Mouse (Mus musculus): ENCODE results near the gene Rp9.

Rp9 gene

DNA sequence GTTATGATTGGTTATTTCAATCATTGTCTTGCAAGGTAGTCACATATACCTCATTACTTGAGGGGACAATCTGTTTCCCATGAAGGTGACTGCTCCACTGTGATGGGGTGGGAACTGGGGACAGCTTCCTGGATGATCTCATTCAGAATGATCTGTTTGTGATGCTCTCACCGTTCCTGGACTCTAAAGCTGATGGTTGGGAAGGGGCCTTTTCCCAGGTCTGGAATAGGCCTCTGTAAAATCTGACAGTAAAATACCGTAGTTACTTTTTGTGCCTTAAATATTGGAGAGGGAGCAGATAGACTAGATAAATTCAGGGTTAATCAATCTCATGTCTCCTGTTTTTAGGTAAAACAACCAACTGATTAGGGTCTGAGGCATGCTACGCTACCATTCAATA, at the start of gene Rp9:
Rp9 (minus strand) TSS at position 101 of the 400 bp plus-strand sequence.
- no peak for DNase-seq (ENCODE audit: low read depth)

DNA sequence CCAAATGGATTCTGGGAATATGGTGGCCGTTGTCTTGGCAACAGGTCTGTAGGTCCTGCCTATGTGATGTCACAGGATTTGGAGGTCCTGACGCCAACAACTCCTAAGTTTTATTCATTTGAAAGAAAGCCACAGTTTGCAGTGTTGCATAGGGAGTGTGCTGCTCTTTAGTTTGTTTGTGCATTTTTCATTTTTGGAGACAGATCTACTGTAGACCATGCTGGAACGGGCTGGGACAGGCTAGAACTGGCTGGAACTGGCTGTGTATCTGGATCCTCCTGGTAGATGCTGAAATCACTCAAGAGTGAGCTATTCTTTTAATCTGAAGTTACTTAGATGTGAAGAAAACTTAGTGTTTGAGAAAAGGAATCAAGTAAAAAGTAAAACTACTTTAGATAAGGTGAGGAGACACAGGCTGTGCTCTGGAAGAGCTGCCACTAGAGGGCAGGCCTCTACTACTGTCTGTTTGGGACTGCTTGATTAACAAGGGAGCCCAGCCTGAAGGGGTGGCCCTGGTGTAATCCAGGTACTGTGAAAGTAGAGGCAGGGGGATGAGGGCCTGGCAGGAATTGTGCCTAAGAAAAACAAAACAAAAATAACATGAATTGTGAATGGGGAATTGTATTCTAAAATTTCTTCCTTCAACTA, 49.0 kb upstream of the Rp9 start:
- DNase-seq (ENCODE audit: low read depth): peak; percentile 48

DNA sequence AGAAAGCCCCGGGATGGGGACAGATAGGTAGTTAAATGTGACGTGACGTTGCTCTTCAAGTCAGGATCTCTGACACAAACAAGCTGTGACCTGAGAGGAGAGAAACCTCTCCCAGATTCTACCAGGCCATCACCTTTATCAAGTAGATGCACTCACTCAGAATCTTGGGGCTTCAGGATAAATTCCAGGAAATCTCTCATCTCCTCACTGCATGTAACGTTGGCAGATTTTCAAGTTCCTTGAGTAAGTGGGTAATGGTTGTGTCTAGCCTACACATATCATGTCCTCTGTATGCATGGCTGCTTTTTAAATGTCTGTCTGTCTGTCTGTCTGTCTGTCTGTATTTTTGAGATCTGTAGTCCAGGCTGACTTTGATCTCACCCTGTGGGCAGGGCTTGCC, 45.5 kb upstream of the Rp9 start:
- DNase-seq (ENCODE audit: low read depth): peak; percentile 25

DNA sequence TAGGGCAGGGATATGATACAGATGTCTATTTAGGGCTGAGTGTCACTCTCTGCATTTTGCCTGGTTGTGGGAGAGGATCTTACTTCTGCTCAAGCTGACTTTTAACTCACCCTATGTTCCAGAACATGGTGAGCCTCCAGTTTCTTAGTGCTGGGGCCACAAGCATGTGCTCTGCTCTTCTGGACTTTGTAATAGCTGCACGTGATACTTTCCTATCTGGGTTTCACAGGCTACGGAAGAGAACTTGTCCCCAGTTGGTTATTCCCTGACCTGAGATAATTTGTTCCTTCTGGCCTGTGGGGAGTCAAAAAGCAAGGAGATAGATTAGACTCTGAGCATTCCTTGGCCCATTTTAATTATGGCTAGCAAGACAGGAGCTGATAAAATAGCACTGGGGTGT, 36.0 kb upstream of the Rp9 start:
- DNase-seq (ENCODE audit: low read depth): no peak

DNA sequence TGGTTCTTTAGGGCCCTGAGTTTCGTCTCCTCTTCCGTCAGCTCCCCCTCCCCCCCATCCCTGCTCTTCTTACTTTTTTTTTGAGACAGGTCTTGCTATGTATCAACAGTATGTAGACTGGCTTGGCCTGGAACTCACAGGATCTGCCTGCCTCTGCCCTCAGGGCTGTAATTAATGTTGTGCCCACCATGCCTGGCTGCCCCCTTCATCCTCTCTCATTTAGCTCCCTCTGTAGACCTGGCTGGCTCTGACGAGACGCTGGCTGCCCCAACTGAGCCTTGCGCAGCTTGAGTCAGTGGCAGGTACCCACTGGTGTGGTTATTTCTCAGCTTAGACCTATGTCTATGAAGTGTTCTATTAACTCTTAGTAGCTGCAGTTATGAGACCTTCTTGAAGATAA, 34.0 kb upstream of the Rp9 start:
- no peak for DNase-seq (ENCODE audit: low read depth)

DNA sequence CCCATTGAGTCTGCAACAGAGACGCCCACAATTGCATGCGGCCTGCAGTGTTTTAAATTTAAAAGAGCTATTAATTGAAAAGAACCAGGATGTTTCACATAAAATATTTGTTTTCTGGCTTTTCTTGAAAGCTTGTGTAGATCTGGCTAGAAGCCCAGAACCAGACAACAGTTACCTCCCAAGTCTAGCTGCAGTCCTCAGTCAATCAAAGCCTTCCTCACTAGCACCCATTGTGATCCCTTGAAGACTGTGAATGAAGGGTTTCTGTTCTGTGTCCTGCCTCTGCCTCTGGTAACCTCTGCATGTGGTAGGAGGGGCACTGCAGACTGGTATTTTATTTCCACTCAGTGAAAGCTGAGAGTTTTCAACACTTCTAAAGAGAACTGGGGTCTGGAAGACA, 33.4 kb upstream of the Rp9 start:
- no peak for DNase-seq (ENCODE audit: low read depth)

DNA sequence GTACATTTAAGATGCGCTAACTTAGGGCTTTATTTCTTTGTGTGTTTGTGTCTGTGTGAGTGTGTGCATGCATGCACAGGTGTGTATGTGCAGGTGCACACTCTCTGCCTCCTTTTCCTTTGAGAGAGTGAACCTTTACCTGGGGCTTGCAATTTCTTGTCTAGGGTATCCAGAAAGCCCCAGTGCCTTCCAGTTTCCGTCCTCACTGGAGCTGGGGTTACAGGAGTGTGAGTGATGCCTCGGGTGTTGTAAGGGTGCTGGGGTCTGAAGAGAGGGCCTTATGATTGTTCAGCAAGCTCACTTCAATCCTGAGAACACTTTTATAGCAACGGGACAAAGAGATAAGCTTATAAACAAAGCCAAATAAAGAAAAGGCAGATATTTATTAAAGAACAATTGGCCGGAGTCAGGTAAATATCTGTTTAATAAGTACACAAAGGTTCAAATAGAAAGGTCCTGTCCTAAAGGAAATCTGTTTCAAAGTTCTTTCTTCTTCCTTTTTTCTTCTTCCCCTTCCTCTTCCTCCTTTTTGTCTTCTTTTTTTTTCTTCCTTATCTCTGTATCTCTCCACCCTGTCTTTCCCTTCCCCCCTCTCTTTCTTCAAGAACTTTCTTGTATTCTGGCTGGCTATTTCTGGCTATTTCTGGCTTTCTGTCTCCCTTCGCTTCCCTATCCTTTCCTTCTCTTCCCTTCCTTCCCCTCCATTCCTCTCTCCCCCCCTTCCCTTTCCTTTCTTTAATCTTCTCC, 27.7 kb upstream of the Rp9 start:
- no peak for DNase-seq (ENCODE audit: low read depth)

DNA sequence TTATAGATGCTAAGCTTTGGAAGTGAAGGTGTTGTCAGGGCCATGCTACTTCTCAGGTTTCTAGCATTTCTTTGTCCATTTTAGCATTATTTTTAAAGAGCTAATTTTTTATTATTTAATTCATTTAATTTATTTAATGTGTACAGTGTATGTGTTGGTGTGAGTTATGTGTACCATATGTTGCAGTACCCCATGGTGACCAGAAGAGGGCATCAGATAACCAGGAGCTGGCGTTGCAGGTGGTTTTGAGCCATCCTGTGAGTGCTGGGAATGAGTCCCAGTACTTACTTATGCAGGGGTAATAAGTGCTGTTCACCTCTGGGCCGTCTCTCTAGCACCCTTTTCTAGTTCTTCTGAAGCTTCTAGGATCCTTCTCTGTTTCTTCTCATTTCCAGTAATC, 25.6 kb upstream of the Rp9 start:
- DNase-seq (ENCODE audit: low read depth): no peak

DNA sequence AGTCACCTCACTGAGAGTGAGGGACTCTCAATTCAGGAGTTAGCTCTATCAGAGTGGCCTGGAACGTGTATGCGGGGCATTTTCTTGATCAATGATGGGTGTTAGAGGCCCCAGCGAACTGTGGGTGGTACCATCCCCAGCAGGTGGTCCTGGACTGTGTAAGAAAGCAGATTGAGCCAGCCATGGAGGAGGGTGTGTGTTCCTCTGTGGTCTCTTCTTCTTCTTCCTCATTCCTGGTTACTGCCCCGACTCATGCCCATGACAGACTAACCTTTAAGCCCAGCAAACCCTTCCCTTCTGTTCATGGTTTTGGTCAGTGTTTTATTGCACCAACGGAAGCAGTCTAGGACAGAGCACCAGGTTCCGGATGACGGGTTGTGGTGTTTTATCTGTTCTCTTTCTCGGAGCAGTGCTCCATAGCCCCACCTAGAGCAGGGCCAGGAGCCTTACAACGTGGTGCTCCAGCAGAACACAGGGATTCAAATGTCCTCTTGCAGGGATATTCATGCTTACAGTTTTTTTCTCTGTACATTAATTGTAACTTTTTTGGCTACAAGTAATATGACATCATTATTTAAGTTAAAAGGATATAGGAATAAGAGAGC, 24.8 kb upstream of the Rp9 start:
- DNase-seq (ENCODE audit: low read depth): no peak

DNA sequence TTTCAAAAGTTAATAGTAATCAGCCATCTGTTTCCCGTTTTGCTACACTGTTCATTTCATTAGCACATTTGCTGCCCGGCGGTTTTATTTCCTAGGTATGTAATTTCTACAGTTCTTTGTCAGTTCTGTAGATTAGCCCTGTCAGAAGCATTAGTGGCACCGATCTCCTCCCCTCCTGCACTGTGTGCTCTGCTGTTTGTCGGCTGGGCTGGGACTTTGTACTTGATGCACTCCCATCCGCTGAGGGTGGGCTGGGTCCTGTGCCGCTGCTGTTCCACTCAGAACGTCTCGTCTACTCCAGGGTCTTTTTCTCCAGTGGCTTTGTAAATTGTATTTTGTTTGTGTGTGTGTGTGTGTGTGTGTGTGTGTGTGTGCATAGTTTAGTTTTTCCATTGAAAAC, 19.4 kb upstream of the Rp9 start:
- DNase-seq (ENCODE audit: low read depth): no peak

DNA sequence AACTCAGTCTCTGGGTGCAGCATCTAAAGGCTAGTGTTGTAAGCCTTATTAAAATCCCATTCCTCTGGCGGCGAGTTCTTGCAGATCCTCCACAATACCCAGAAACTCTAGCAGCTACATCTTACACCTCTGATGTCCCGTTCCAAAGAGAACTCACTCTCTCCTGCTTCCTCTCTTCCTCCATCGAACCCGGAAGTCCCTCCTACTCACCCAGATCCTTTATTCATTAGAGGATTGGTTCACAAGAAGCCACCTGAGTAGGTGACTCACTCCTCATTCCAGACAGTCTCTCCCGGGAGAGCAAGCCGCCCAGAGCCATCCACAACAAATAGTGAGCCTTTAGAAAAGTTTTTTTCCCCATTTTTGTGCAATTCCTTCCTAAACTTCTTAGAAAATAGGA, 16.7 kb upstream of the Rp9 start:
- no peak for DNase-seq (ENCODE audit: low read depth)

DNA sequence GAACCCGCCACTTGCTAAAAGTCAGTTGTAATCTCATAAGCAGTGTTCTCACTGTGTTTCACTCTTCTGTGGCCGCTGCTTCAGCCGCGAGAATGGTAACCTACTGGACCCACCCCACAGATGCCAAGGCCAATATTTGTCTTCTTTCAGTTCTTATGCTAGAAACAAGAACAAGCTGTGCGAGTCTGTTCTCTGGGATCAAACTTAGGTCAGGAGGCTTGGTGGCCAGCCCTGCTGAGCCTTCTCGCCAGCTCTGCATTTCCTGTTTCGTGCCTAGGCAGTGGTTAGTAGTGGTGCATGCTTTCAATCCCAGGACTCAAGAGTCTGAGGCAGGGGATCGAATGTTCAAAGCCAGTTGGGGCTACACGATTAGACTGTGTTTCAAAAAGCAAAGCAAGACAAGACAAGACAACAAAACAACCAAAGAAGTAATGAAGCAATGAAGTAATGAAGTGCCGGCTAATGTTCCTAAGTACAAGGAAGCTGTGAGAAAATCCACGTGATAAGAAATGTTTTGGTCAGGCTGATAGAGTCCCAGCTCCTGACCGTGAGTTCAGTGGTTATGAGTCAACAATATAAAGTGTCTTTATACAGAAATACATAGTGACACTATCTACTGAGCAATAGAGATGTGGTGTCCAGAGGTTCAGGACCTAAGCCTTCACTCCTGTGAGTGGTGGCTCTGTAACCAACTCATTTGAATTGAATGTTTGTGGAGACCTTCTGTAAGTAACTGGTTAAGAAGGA, 15.2 kb upstream of the Rp9 start:
- no peak for DNase-seq (ENCODE audit: low read depth)

DNA sequence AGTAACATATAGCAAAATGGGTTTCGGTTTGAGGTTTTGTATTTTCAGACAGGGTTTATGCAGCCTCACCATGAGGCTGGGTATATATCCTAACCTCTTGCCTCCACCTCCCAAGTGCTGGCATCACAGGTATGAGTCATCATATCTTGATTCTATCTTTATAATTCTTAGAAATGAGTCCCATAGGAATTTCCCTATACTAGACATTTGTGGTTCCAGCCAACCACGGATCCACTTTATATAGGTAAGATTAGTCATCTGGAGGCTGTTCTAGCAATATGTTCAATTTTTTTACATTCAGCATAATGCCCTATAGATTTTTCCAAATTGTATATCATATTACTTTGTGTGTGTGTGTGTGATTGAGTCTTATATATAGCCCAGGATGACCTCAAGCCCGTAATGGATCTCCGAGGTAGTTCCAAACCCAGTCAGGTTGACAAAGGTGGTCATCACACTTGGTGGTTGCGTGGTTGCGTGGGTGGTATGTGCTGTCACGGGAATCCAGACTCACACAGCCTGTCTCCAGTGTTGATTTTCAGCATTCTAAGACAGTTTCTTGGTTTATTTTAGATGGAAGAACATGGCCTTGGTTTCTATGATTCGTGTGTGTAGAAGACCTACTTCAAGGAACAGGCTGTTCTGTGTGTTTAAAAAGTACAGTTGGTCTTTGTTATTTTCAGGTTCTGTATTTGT, 14.5 kb upstream of the Rp9 start:
- no peak for DNase-seq (ENCODE audit: low read depth)

DNA sequence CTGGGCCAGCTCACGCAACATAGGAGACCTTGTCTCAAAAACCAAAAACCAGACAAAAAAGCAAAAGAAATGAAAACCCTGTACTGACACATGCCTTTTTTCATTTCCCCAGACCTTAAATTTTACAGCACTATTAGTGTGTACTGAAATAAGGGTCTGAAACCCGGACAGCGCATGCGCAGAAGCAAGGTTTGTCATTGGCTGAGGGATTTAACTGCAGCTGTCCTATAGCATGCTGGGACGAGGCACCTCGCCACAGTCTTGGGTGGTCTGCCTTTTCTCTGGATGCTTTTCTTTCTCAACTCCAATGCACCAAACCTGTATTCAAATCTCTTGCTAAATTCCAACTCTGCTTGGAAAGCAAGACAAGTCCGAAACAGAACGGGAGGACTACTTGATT, 9.4 kb upstream of the Rp9 start:
- no peak for DNase-seq (ENCODE audit: low read depth)

DNA sequence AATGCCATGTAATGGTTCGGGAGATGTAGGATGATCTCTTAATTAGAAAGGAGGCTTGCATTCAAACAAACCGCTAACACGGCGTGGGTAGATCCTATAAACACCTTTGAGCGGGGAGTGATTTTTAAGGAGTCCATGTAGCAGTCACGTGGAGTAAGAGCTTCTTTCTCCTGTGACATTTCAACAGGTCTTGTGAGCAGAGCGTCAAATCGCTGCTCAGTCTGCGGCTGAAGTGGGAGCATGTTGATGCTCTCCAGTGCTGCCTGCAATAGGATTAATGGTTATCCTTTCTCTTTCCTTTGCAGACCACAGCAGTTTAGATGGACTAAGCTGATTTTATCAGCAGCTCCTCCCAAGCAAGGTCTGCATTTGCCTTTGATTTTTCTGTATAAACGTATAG, 6.7 kb upstream of the Rp9 start:
- peak; percentile 9 for DNase-seq (ENCODE audit: low read depth)

DNA sequence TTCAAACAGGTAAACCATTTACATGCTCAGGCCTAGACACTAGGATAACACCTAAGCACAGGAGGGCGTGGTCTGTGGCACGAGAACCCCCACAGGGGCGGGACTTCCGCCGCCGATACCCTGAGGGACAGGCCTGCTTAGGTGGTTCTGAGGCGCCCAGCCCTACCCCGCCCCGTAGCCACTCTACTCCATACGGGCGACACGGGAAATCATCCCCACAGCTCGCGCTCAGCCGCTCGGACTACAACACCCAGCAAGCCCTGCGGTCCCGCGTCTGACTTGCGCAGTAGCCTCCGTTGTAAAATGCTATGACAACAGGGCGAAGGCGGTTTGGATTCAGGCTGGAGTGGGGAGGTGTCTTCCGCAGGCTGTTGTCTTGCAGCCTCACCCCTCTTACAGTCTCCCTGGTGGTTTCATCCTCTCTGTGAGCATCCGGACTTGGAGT, 5.9 kb upstream of the Rp9 start, which contains the start of gene Bbs9:
Bbs9 (plus strand) TSS at position 292 of the 445 bp plus-strand sequence.
- DNase-seq (ENCODE audit: low read depth): peak; percentile 86

DNA sequence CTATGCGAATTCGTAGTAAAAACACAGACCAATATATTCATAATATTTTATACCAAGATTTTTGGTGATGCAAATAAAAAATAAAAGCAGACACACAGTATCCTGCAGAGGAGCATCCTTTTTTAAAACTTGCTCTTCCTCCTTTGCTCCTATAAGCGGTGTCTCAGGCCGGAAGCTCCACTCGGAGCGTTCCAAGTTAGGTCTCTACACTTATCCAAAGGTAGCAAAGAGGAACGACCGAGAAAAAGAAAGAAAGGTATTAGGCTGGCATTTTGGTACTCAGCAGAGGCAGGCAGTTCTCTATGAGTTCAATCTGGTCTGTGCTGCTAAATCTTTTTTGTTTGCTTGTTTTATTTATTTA, 664 bp downstream of the Rp9 start:
- DNase-seq (ENCODE audit: low read depth): no peak

DNA sequence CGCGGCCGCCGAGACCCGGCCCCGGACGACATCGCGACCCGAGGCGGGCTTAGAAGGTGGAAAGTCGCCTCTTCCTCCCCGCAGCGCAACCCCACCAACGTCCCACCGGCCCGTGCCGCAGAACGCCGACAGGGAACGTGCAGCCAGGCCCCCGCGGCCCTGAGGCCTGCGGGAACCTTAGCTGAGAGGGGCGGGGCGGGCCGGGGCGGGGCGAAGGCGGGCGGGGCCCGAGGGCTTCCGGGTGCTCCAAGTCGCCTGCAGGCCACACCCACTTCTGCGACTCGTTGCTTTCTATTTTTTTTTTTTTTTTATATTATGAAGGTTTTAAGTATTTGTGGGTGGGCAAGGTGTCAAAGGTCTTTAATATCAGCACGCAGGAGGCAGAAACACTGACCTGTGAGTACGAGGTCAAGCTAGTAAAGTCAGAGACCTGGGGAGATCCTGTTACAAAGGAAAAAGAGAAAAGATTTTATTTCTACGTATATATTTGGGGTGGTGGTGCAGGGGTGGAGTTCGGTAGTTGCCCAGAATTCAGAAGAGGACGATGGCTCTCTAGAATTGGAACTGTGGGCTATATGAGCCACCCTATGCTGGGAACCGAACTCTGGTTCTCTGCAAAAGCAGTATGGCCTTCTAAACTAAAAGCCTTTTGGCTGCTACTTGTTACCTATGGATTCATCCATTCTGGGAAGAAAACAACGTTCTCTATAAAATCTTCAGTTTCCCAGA, 1.2 kb downstream of the Rp9 start:
- peak; percentile 71 for DNase-seq (ENCODE audit: low read depth)

DNA sequence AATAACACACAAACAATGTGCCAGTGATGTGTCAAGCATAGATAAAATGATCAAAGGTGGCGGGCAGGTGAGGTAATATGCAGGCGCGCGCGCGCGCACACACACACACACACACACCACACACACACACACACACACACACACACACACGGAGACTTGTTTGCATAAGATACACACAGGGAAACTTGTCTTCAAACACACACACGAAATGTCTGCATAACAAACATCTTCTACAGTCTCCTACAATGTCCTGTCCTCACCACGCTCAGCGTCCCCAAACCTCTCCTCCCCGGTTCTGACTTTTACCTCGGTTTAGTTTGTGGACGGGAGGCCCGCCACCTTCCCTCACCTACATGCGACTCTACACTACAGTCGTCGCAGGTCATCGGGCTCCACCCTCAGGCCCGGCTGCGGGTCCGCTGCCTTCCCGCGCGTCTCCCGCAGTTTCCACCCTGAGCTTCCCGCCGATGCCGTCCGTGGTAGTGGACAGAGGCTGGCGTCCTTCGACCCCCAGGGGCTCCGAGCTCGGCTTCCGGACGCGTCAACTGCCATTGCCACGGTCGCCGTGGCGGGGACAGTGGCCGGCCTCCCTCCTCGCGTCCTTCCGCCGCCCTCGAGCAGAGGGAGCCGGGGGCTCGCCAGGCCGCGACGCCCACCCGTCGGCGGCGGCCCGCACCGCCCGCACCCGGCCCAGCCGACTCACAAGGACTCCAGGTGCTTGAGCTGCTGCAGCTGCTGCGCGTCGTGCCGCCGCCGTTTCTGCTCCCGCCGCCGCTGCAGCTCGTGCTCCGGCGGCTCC, 2.0 kb downstream of the Rp9 start:
- DNase-seq (ENCODE audit: low read depth): peak; percentile 38

DNA sequence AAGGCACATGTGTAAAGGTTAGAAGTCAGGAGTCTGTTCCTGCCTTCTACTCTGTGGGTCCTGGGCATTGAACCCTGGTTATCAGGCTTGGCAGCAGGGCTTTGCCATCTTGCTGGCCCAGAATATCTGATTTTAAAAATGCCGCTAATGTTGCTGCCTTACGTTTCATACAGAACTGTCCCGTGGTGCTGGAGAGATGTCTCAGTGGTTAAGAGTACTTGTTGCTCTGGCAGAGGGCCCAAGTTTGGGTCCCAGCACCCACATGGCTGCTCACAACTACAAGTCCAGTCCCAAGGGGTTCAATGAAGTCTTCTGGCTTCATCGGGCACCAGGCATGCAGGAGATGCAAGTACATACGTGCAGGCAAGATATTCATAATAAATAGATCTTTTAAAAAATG, 3.3 kb downstream of the Rp9 start:
- DNase-seq (ENCODE audit: low read depth): no peak

DNA sequence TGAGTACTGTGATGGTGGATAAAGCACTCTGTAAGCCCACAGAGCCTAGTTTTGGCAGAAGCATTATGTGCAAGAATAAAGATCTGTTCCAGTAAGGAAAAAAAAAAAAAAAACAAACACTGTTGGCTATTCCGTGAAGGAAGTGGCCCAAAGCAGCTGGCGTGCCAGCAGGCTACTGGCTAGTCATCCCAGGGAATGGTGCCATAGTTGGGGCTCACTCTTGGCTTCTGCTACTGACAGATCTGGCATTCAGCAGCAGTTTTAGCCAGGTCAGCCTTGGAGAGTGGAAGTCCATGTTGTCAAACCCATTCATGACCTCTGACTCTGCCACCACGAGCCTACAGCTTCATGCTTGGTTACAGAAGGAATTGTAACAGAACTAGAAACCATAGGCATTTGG, 7.6 kb downstream of the Rp9 start:
- DNase-seq (ENCODE audit: low read depth): no peak
